Mouse (Mus musculus): ENCODE results near the gene Olfr194.
"Not testable (repeated sequence)": the region's sequence is repeated elsewhere in the genome, so short reads cannot be mapped to it uniquely, and the experiment has no call there.

DNA sequence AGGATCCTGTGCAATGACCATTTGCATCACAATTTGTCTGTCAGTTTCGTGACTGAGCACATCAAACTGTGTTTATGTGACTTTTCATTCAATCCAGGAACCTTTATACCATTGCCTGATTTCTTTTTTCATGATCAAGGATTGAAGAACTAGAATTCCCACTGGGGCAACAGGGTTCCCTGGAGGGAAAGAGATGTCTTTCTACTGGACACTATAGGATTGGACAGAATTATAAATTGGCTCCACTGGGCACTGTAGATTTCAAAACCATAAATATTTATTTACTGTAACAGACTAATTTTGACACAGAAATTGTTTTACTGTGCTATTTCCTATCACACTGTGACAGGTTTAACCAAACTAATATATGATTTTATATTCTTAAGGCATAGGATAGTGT, 31.1 kb downstream of the Olfr194 start, which contains the start of gene Olfr191:
- not testable (repeated sequence) for TF ChIP-seq POLR2A (IDR thresholded peaks at IDR 0.05; ENCODE audit: insufficient read depth, low read length); CTCF (IDR thresholded peaks at IDR 0.05; ENCODE audit: low read depth, low read length)

Data from ES-Bruce4 (cell line).